Mouse (Mus musculus) retina, postnatal 1 day (tissue): ENCODE measurements around the gene Nsa2.
"Not testable (repeated sequence)": the region's sequence is repeated elsewhere in the genome, so short reads cannot be mapped to it uniquely, and the experiment has no call there.

ENCODE experiments used
- DNase-seq: peaks from one replicate; pipeline ENCODE4 v3.0.0-alpha.2; 2012

Gene Nsa2

DNA sequence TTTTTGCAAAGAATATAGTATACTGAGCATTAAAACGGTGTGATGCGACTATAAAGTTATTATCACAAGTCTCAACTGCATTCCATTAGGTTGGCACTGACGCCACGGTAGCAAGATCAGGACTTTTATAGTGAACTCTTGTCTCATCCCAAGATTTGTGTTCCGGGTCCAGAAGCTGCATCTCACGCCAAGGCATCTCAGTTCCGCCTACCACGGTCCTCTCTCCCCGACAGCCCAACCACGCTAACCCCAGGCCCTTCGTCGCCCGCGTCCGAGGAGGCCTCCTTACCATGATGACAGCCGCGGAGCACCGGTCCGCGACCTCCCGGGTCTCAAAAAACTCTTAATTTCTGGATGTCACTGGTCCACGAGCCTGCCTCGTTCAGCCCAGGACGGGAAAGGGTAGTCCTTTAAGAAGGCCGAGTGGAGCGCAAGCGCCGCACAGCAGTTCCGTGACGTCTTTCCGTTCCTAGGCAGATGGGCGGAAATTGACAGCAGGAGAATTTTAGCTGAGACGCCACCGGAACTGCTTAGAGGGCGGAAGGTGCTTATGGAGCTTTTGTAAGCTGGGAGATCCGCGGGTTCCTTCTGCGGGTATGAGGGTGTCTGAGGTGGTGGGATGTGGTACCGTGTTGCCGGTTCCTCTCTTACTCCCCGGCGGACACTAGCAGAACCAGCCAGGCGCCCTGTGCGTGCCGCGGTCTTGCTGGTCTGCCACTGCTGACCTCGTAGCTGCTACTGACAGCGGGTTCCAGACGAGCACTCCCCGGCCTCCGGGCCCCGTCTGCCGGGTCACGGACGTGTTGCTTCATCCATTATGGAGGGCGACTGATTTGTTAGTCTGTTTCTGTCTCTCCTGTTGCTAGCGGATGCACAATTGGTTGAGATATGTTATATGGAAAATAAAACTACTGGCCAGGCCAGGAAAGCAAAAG, at the start of gene Nsa2, which contains the start of gene Gfm2:
Gene Nsa2 (minus strand): TSS at position 472 of the 935 bp plus-strand sequence.
Gene Gfm2 (plus strand): TSS at position 472 of the 935 bp plus-strand sequence.
- DNase-seq: peak; percentile 97

DNA sequence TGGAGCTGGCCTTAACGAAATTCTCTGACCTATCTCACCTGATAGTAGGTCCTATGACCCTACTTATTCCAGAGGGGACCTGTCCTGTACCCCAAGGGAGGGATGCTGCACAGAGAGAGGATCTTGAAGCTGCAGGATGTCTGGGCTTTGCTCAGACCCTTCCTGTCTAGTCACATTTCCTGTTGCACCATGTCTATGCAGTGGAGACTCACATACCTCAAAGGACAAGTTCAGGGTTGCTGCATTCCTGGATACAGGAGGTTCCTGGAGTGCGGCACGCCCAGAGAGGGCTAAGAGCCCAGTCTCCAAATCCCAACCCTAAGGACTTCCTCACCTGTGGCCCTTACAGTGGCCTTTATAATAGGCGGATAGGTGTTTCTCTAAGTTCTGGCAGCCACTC, 48.6 kb upstream of the Nsa2 start:
- no peak for DNase-seq

DNA sequence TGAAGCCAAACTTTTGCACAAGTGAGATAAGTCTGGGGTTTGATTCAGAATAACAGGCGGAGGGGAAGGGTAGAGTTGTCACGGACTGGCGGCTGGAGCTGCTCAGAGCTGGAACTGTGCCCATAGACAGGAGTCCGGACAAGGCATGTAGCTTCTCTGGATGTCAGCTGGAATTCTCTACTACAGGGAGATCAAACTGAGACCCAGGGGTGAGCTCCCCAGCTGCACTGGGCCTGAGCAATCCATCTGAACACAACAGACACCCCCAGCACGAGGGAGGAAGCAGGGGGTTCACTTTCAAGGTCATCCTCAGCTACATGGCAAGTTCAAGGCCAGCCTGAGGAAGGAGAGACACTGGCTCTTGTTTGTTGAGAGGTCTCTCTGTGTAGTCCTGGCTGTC, 46.9 kb upstream of the Nsa2 start:
- DNase-seq: no peak

DNA sequence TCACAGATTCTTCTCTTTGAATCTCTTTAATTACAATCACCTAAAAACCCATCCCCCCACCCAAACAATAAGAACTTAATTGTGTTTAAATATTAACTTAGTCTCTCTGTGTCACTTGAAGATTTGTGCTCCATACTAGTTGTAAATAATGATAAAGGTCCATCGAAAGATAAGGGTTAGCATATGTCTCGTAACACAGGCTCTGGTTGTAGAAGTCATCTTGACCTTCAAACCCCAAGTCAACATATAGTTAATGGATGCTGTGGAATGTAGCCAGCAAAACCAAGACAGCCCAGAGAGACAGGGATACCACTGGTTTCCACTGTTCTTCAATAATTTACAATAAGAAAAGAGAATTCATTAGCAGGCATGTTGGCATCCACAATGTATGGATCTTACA, 46.4 kb upstream of the Nsa2 start:
- no peak for DNase-seq

DNA sequence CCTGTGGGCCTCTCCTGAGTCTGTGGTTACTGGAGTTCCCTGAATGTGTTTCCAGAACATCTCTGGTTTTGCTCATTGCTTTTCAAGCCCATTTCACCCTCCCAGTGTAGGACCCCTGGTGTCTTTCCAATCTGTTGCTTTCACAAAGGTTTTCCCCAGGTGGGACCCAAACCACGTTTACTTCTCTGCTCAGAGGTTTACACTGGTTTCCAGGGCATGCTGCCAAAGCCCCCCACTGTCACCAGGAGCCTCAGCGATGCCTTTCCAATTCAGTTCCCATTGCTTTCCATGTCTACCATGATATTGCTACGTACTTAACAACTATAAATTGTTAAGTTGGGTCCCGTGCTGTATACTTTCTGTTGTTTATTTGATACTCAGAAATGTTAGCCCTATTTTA, 45.1 kb upstream of the Nsa2 start:
- no peak for DNase-seq

DNA sequence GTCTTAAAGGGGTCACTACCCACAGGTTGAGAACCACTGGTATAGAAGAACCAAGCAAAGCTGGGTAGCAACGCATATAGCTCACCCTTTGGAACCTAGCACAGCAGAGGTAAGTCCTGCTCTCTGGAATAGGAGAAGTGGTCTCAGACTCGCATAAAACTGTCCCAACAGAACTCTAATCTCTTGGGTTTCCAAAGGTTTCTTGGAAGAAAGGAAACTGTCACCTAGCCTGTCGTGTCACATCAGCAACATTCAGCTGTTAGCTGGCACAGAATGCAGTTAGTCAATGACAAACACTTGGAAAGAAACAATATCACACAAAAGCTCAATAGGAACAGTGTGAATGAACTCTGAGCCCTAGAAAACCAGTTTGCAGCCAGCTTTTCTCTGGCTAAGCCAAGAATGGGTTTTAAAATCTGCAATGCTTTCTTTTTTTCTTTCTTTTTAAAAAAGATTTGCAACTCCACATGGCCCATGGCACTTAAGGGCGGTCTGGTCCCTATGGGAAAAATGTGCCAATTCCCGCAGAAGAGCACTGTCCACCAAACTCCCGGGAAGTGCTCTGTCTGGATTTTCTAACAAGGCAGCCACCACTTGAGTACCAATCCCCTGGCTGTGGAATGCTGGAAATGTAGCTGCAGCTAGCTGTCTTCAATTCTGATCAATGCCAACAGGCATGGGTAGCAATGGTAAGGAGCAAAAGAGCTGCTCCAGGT, 42.5 kb upstream of the Nsa2 start:
- no peak for DNase-seq

DNA sequence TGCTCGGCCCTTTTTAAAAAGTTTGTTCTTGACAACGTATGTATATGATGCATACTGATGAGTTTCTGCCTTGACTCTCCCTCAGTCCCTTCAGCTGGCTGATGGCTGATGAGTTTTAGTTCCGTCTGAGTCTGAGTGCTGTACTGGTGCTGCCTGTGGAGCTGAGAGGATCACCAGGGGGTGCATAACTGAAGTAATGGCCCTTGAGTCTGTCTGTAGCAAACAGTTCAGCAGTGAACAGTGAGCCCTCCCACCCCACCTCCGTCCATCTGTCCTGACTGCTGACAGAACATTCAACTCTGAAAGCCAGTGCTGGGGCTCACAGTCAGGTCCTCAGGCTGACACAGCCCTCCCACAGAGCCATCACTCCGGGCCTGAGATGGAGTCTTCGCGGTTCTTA, 41.2 kb upstream of the Nsa2 start:
- no peak for DNase-seq

DNA sequence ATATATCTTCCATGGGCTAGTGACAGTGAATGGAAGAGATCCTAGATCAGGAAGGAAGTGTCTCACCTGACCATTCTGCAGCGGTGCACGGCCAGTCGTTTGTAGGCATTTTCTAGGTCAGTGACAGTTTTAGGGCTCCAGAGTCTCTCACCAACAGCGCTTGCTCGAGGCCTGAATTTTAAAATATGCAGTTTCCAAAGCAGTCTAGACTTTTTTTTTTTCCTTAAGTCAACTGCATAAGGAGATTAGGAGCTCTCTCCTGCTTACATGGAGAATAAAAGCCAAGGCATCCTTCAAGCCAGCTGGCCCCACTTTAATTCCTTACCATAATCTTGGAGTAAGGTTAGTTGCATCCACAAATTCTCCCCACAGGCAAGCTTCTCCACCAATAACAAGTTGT, 39.0 kb upstream of the Nsa2 start:
- DNase-seq: peak; percentile 18

DNA sequence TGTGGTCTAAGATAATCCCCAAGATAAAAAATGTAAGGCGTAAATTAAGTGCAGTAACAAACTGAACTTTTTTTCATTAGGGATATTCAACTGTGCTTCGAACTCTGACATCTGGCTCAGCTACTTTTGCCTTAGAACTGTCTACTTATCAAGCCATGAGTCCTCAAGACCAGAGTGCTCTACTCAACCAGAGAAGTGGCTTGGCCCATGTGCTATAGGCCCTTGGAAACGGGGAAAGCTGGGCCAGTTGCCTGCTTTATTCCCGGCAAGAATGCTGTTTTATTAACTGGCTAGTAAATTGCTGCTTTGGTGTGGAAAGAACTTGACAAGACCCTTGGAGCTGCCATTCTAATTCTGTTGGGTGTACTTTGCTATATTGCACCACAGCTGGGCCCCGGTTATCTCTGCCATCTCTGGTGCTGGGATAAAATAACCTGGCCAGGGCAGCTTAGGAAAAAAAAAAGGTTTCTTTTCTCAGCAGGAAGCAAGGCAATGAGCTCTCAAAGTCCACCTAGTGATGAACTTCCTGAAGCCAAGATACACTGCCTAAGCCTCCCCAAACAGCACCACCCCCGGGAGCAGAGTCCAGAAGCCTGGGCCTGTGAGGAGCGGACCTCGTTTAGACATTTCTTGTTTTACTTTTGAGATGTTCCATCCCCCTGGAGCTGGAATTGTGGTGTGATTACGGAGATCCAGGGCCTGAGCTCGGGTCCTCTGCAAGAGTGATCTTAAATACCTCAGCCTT, 38.0 kb upstream of the Nsa2 start:
- DNase-seq: no peak

DNA sequence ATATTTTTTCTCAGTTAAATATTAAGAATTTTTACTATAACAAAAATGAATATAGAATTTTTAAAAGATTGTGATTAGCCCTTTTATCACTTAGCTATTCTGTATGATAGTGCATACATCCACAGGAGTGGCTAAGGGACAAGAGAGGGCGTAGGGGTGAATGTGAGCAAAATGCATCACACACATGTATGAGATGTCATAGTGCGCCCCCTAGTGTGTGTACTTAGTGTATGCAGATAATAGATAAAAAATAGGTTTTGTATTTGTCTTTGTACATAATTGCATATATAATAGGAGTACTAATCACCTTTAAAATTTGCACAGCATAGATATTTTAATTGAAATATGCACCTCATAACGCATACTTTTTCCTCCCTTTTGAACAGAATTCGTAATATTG, 8.1 kb upstream of the Nsa2 start:
- DNase-seq: peak; percentile 75

DNA sequence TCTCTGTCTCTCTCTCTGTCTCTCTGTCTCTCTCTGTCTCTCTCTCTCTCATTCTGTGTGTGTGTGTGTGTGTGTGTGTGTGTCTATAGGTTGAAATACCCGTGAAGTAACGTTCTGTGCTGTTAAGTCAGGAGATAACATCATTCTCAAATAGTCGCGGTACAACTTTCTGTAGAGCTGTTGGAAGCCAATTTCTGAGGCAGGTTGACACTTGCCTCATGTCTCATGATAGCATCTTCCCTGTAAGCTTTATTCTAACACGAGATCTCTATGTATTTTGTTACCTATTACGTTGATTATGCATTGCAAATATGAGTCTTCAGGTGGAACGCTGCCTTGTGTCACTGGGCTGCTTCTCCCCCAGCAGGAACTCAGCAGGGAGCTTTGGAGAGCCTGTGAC, 4.6 kb upstream of the Nsa2 start:
- DNase-seq: no peak

DNA sequence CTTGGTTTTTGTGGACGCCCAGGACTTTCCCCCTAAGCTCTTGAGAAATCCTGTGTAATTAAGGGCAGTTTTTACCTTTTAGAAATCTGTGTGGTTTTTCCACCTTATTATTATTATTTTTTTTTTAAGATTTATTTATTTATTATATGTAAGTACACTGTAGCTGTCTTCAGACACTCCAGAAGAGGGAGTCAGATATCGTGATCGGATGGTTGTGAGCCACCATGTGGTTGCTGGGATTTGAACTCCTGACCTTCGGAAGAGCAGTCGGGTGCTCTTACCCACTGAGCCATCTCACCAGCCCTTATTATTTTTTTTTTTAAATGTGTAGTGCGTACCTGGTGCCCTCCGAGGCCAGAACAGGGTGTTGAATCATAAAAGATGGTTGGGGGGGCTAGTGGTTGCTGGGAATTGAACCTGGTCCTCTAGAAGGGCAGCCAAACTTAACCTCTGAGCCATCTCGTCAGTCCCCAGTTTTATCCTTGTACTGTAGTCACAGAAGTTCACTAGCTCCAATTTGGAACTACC, 731 bp upstream of the Nsa2 start:
- not testable (repeated sequence) for DNase-seq

DNA sequence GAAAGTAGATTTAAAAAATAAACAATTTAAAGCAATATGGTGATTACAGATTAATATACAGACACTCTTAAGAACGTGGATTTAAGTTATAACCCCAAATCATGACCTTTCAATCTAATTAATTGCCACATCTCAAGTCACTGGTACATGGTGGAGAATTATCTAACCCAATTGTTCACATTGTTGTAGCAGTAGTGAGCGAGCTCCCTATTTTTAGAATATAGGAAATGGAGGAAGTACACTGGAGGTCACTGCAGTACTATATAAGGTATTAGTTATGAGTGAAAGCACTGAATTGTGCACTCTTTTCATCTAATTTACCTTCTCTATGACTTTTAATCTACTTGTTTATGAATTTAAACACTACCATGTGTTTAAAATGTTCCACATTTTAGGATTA, 7.3 kb downstream of the Nsa2 start:
- DNase-seq: not testable (repeated sequence)

DNA sequence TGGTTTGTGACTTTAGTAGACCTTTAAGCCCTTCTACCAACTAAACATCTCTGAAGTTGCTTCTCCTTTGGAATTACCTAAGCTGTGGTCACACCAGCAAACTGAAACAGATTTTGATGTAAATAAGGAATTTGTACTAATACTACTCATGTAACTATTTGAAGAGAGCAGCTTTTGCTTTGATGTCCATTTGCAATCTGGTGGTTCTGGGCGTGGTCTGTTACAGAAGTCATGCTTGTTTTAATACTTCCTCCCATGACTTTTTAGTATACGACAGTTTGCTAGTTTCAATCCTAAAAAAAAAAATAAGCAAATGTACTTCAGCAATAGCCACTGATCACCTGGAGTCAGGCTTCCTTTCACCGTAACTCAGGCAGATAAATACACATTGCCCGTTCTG, 8.1 kb downstream of the Nsa2 start:
- not testable (repeated sequence) for DNase-seq

DNA sequence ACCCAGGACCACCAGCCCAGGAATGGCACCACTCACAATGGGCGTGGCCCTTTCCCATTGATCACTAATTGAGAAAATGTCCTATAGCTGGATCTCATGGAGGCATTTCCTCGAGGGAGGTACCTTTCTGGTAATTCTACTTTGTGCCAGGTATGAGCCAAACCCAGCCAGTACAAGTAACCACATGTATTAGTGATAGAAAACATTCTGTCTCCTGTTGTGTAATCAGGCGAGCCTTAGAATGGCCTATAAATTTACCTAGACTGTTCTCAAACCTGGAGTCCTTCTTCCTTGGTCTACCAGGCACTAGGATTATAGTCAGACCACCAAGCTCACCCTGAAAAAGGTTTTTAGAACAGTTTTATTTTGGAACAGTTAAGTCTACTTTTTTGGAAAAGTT, 16.4 kb downstream of the Nsa2 start:
- no peak for DNase-seq

DNA sequence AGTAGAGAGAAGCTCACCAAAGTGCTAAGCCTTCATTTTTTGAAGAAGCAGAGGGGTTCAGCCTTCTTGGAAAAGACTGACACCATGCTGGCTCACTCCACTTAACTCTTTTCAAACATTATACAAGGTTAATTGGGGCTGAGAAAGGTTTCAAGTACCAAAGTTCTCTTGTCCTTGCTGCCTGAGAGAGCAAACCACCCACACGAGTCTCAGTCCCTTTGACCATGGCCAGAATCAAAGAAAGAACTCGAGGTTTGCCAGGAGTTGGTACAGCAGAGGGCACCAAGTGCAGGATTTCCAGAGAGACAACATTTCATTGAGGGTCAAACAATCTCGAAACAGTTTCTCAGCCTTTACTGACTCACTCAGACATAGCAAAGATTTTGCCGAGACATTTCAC, 28.7 kb downstream of the Nsa2 start:
- no peak for DNase-seq

DNA sequence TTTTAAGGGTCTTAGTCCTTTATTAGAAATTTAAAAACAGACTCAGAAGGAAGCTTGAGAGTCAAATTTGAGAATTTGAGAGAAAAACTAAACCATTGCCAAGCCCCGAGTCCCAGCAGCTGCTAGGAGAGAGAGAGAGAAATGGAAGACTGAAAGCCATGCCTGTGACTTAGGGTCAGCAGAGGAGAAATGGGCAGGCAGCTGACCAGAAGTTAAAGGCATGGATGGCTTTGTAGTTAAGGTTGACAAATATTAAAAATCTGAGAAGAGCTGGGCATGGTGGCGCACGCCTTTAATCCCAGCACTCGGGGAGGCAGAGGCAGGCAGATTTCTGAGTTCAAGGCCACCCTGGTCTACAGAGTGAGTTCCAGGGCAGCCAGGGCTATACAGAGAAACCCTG, 30.0 kb downstream of the Nsa2 start:
- not testable (repeated sequence) for DNase-seq

DNA sequence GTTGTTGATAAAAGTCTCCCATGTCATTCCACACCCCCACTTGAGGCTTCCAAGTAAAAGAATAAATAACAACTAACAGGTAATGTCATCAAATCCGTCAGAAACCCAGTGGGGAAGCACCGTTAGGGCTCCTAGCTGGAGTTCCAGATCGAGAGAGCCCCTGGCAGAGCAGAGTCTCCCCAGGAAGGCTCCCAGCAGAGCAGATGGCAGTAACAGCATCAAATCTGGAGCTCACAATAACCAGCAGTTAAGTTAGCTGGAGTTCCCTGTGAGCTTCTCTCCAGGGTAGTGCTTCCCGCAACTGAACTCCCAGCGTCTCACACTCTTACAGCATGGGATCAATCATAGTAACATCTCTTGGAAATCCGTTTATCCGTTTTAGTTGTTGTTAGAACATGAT, 32.7 kb downstream of the Nsa2 start:
- DNase-seq: no peak

DNA sequence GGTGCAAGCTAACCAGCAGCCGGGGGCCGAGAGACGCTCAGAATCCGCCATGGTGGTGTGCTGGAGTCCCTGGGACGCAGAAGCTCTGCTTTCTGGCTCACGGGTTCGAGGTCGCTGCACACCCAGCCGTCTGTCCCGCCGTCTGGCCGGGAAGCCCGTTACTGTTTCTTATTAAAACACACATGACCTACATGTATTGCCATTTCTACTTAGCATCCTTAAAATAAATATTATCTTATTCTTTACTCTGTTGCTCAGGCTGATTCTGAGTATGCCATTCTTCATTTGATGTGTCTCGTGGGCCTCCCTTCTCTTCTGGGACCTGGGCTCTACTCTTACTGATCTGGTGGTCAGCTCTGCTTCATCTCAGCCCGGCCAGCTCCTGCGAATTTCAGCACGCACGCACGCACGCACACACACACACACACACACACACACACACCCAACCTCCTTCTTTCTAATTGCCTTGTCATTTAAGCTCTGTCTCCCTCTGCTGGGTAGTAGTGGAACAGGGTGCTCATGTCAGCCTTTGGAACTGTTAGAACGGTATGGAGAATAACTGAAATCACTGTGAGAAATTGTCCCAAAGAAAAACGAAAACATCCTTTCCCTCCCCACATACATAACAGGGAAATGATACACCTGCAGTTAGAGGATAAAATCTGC, 38.4 kb downstream of the Nsa2 start, which contains the start of gene Gm6169:
Gene Gm6169 (minus strand): TSS at position 51 of the 666 bp plus-strand sequence.
- peak; percentile 87 for DNase-seq

DNA sequence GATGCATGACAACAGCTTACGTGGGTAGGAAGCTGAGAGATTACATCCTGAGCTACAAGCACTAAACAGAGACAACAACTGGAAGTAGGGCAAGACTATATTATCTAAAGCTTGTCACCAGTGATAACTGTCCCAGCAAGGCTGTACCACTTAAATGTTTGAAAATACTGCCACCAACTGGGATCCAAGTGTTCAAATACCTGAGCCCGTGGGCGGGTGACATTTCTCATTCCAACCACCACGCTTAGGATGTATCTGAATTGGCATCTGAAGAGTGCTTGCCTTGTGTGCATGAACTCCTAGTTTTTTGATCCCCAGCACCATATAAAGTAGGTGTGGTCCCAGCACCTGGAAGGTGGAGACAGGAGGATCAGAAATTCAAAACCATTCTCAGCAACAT, 42.0 kb downstream of the Nsa2 start:
- DNase-seq: no peak

DNA sequence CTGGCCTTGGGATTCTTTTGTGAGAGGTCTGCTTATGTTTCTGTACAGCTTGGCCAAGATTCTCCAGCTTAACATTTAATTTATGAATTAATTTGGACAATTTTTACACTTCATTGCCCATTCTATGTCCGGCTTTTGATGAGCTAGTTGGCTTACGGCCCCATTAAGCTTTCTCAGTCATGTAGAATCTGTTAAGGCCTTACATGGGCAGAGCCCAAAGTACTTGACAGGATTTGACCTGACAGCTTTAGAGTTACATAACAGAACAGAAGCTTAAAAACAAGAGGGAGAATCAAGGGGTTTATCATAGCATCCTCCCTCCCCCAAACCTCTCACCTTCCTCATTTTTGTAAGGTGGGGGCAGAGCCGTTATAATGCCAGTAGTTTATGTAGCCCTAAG, 49.6 kb downstream of the Nsa2 start:
- DNase-seq: peak; percentile 97

DNA sequence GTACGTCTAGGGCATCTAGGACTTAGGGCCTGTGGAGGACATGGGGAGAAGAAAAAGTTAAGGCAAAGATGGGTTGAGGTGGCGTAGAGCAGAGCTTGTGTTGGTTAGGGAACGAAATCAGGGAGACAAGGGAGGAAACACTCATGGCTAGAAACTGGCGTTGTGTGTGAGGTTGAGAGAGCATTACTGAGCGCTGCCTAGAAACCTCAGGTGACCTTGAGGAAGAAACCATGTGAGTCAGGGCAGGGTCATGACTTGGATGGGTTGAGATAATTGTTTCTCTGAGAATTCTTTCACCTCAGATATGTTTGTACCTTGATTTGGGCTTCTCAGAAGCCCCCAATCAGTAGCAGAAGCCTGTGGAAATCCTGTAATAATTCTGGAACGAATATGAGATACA, 50.3 kb downstream of the Nsa2 start:
- DNase-seq: no peak
